Mouse (Mus musculus): ENCODE results near the gene Tmem147. TPM values are rescaled to one million over a fixed set of nuclear protein-coding genes. Genes with fewer than 3 reads are reported as not detected.

Tmem147 gene
- polyA plus RNA-seq, 1 experiment: 129 TPM

- DNase-seq (ENCODE audit: low spot score): no peak
Measured at GRCm38 (mm10) chr7:30728214-30728613, 1.1 kb downstream of the Tmem147 start.

- DNase-seq (ENCODE audit: low spot score): no peak
Measured at GRCm38 (mm10) chr7:30723274-30723953, 5.9 kb downstream of the Tmem147 start.

- no peak for DNase-seq (ENCODE audit: low spot score)
Measured at GRCm38 (mm10) chr7:30721286-30721685, 8.1 kb downstream of the Tmem147 start.

- DNase-seq (ENCODE audit: low spot score): no peak
Measured at GRCm38 (mm10) chr7:30719669-30720068, 9.7 kb downstream of the Tmem147 start.

GRCm38 (mm10) chr7:30717716-30718046 is 11.7 kb downstream of the Tmem147 start:
- no peak for DNase-seq (ENCODE audit: low spot score)

GRCm38 (mm10) chr7:30717006-30717715 is 12.2 kb downstream of the Tmem147 start:
- no peak for DNase-seq (ENCODE audit: low spot score)

- no peak for DNase-seq (ENCODE audit: low spot score)
Measured at GRCm38 (mm10) chr7:30711942-30712341, 17.4 kb downstream of the Tmem147 start, which contains the start of gene Atp4a. Atp4a (plus strand) TSS chr7:30712209.

GRCm38 (mm10) chr7:30707441-30707840 is 21.9 kb downstream of the Tmem147 start:
- no peak for DNase-seq (ENCODE audit: low spot score)

- no peak for DNase-seq (ENCODE audit: low spot score)
Measured at GRCm38 (mm10) chr7:30706214-30706882, 23.0 kb downstream of the Tmem147 start.

- no peak for DNase-seq (ENCODE audit: low spot score)
Measured at GRCm38 (mm10) chr7:30698589-30698988, 30.8 kb downstream of the Tmem147 start, which contains the start of gene 2200002J24Rik. 2200002J24Rik (plus strand) TSS chr7:30698926.

GRCm38 (mm10) chr7:30698101-30698500 is 31.2 kb downstream of the Tmem147 start:
- DNase-seq (ENCODE audit: low spot score): no peak

- DNase-seq (ENCODE audit: low spot score): no peak
Measured at GRCm38 (mm10) chr7:30688325-30688724, 41.0 kb downstream of the Tmem147 start.

- DNase-seq (ENCODE audit: low spot score): no peak
Measured at GRCm38 (mm10) chr7:30683425-30683824, 45.9 kb downstream of the Tmem147 start.

GRCm38 (mm10) chr7:30681897-30682296 is 47.4 kb downstream of the Tmem147 start:
- no peak for DNase-seq (ENCODE audit: low spot score)

- DNase-seq (ENCODE audit: low spot score): no peak
Measured at GRCm38 (mm10) chr7:30678263-30678975, 50.9 kb downstream of the Tmem147 start.

Other genes with a start within 250 kb of the Tmem147 start
- not detected in 2 replicates for gene Prodh2, start 235.9 kb downstream of the Tmem147 start, polyA plus RNA-seq (2012; rRNA removed)
- gene Arhgap33, start 194.5 kb downstream of the Tmem147 start, polyA plus RNA-seq (2012; rRNA removed): 6.9 and 7.7 TPM in 2 replicates
- 342 and 444 TPM in 2 replicates for gene Hspb6, start 177.4 kb downstream of the Tmem147 start, polyA plus RNA-seq (2012; rRNA removed)
- gene Proser3, start 177.2 kb downstream of the Tmem147 start, polyA plus RNA-seq (2012; rRNA removed): 11.0 and 12.0 TPM in 2 replicates
- gene Lin37, start 169.7 kb downstream of the Tmem147 start, polyA plus RNA-seq (2012; rRNA removed): 33.8 and 36.5 TPM in 2 replicates
- gene U2af1l4, start 166.2 kb downstream of the Tmem147 start, polyA plus RNA-seq (2012; rRNA removed): 69.1 and 74.1 TPM in 2 replicates
- 2.8 and 5.1 TPM in 2 replicates for gene Gm49396, start 166.2 kb downstream of the Tmem147 start, polyA plus RNA-seq (2012; rRNA removed)
- 151 and 174 TPM in 2 replicates for gene Psenen, start 165.9 kb downstream of the Tmem147 start, polyA plus RNA-seq (2012; rRNA removed)
- 3.6 and 4.9 TPM in 2 replicates for gene Igflr1, start 164.1 kb downstream of the Tmem147 start, polyA plus RNA-seq (2012; rRNA removed)
- gene Kmt2b, start 140.8 kb downstream of the Tmem147 start, polyA plus RNA-seq (2012; rRNA removed): 38.3 and 40.2 TPM in 2 replicates
- 1.8 and 2.4 TPM in 2 replicates for gene Zbtb32, start 130.6 kb downstream of the Tmem147 start, polyA plus RNA-seq (2012; rRNA removed)
- 2,098 and 2,832 TPM in 2 replicates for gene Upk1a, start 116.7 kb downstream of the Tmem147 start, polyA plus RNA-seq (2012; rRNA removed)
- 703 and 875 TPM in 2 replicates for gene Cox6b1, start 103.4 kb downstream of the Tmem147 start, polyA plus RNA-seq (2012; rRNA removed)
- not detected in 2 replicates for gene Etv2, start 93.7 kb downstream of the Tmem147 start, polyA plus RNA-seq (2012; rRNA removed)
- gene Rbm42, start 79.2 kb downstream of the Tmem147 start, polyA plus RNA-seq (2012; rRNA removed): 58.5 and 64.1 TPM in 2 replicates
- gene Haus5, start 64.5 kb downstream of the Tmem147 start, polyA plus RNA-seq (2012; rRNA removed): 9.4 and 13.2 TPM in 2 replicates
- not detected in 2 replicates for gene Pmis2, start 57.9 kb downstream of the Tmem147 start, polyA plus RNA-seq (2012; rRNA removed)
- gene 2200002J24Rik, start 30.6 kb downstream of the Tmem147 start, polyA plus RNA-seq (2012; rRNA removed): not detected in 2 replicates
- 0.03 TPM in 1 of 2 replicates, not detected in the other for gene Atp4a, start 17.3 kb downstream of the Tmem147 start, polyA plus RNA-seq (2012; rRNA removed)
- gene Gapdhs, start 14.1 kb upstream of the Tmem147 start, polyA plus RNA-seq (2012; rRNA removed): not detected in 2 replicates
- gene Sbsn, start 21.9 kb upstream of the Tmem147 start, polyA plus RNA-seq (2012; rRNA removed): 17.9 and 21.2 TPM in 2 replicates
- 9.8 and 16.2 TPM in 2 replicates for gene Dmkn, start 34.2 kb upstream of the Tmem147 start, polyA plus RNA-seq (2012; rRNA removed)
- gene Krtdap, start 58.4 kb upstream of the Tmem147 start, polyA plus RNA-seq (2012; rRNA removed): 29.5 and 47.2 TPM in 2 replicates
- gene Ffar2, start 94.2 kb upstream of the Tmem147 start, polyA plus RNA-seq (2012; rRNA removed): 0.46 and 0.55 TPM in 2 replicates
- not detected in 2 replicates for gene Ffar3, start 126.6 kb upstream of the Tmem147 start, polyA plus RNA-seq (2012; rRNA removed)
- not detected in 2 replicates for gene Ffar1, start 132.0 kb upstream of the Tmem147 start, polyA plus RNA-seq (2012; rRNA removed)
- gene Cd22, start 150.8 kb upstream of the Tmem147 start, polyA plus RNA-seq (2012; rRNA removed): 0.49 and 0.58 TPM in 2 replicates
- gene Mag, start 185.3 kb upstream of the Tmem147 start, polyA plus RNA-seq (2012; rRNA removed): 0.81 and 1.1 TPM in 2 replicates
- not detected in 2 replicates for gene Hamp2, start 195.1 kb upstream of the Tmem147 start, polyA plus RNA-seq (2012; rRNA removed)
- gene Hamp, start 214.5 kb upstream of the Tmem147 start, polyA plus RNA-seq (2012; rRNA removed): not detected in 2 replicates
- gene Usf2, start 227.3 kb upstream of the Tmem147 start, polyA plus RNA-seq (2012; rRNA removed): 109 and 118 TPM in 2 replicates
- gene Lsr, start 243.9 kb upstream of the Tmem147 start, polyA plus RNA-seq (2012; rRNA removed): 38.0 and 38.9 TPM in 2 replicates
- gene Fam187b, start 244.2 kb upstream of the Tmem147 start, polyA plus RNA-seq (2012; rRNA removed): 4.9 and 7.7 TPM in 2 replicates

Measured in urinary bladder, adult 2 months (tissue).